Mouse (Mus musculus): ENCODE data around the gene Mrps18b. TPM values are rescaled to one million over a fixed set of nuclear protein-coding genes. Genes with fewer than 3 reads are reported as not detected.

Mrps18b gene
- polyA plus RNA-seq, 1 experiment from 2014 or later = 123 TPM

GRCm38 (mm10) chr17:35869346-35870067 is 46.7 kb downstream of the Mrps18b start:
- Histone ChIP-seq H3K27ac (peak overlapping the region; percentile 78), H3K27me3 (replicated peaks) (peaks cover 52% of the 10 kb centered on the region), H3K9me3 (replicated peaks) (peaks cover 6% of the 10 kb centered on the region; the same call in 1 of the 2 replicates), H3K36me3 (peaks cover 11% of the 10 kb centered on the region), H3K4me3 (peak overlapping the region; percentile 61), H3K4me2 (peak overlapping the region; percentile 91), H3K4me1 (peaks cover 93% of the 10 kb centered on the region), H3K9ac (peak overlapping the region; percentile 62)
- ATAC-seq = peak; percentile 22
- WGBS (ENCODE audit: insufficient replicate concordance) = 8% methylated on average over 7 of the region's 7 CpGs

GRCm38 (mm10) chr17:35868961-35869345 is 47.2 kb downstream of the Mrps18b start:
- Histone ChIP-seq H3K4me1 (peaks cover 90% of the 10 kb centered on the region), H3K27me3 (replicated peaks) (peaks cover 58% of the 10 kb centered on the region)
- 6% methylated on average over 7 of the region's 7 CpGs for WGBS (ENCODE audit: insufficient replicate concordance)

GRCm38 (mm10) chr17:35868165-35868820 is 47.9 kb downstream of the Mrps18b start:
- H3K9me3 ChIP-seq (replicated peaks) = peaks cover 6% of the 10 kb centered on the region; the same call in 1 of the 2 replicates
- peak overlapping the region; percentile 61 for H3K4me3 ChIP-seq
- WGBS (ENCODE audit: insufficient replicate concordance) = 15% methylated on average over 17 of the region's 17 CpGs
- peaks cover 7% of the 10 kb centered on the region for H3K36me3 ChIP-seq
- no peak for ATAC-seq
- H3K27ac ChIP-seq = peak overlapping the region; percentile 78
- peaks cover 64% of the 10 kb centered on the region for H3K27me3 ChIP-seq (replicated peaks)
- peak overlapping the region; percentile 91 for H3K4me2 ChIP-seq
- peak overlapping the region; percentile 62 for H3K9ac ChIP-seq
- H3K4me1 ChIP-seq = peaks cover 83% of the 10 kb centered on the region

More at GRCm38 (mm10) chr17:35868961-35869345, 47.2 kb downstream of the Mrps18b start:
- H3K36me3 ChIP-seq = peaks cover 7% of the 10 kb centered on the region
- H3K27ac ChIP-seq = peak overlapping the region; percentile 78
- H3K9me3 ChIP-seq (replicated peaks) = peaks cover 6% of the 10 kb centered on the region; the same call in 1 of the 2 replicates
- H3K9ac ChIP-seq = peak overlapping the region; percentile 62
- peak overlapping the region; percentile 91 for H3K4me2 ChIP-seq
- no peak for ATAC-seq
- H3K4me3 ChIP-seq = peak overlapping the region; percentile 61

GRCm38 (mm10) chr17:35866911-35867890 is 49.0 kb downstream of the Mrps18b start:
- Histone ChIP-seq H3K27me3 (replicated peaks) (peaks cover 70% of the 10 kb centered on the region), H3K9ac (peak overlapping the region; percentile 66), H3K4me2 (peak overlapping the region; percentile 91), H3K27ac (peak overlapping the region; percentile 78), H3K36me3 (peaks cover 7% of the 10 kb centered on the region), H3K4me1 (peaks cover 77% of the 10 kb centered on the region), H3K9me3 (replicated peaks) (peaks cover 6% of the 10 kb centered on the region; the same call in 1 of the 2 replicates), H3K4me3 (peak overlapping the region; percentile 61)
- 4% methylated on average over 26 of the region's 26 CpGs for WGBS (ENCODE audit: insufficient replicate concordance)
- ATAC-seq = no peak

- Histone ChIP-seq H3K36me3 (peaks cover 4% of the 10 kb centered on the region), H3K9me3 (replicated peaks) (peaks cover 4% of the 10 kb centered on the region; the same call in 1 of the 2 replicates), H3K9ac (peak overlapping the region; percentile 66), H3K4me2 (peak overlapping the region; percentile 91), H3K27ac (peak overlapping the region; percentile 78), H3K27me3 (replicated peaks) (peaks cover 70% of the 10 kb centered on the region), H3K4me1 (peaks cover 81% of the 10 kb centered on the region), H3K4me3 (peak overlapping the region; percentile 61)
- under 1% methylated on average over 38 of the region's 38 CpGs for WGBS (ENCODE audit: insufficient replicate concordance)
- no peak for ATAC-seq
Observed at GRCm38 (mm10) chr17:35866281-35866831, 49.8 kb downstream of the Mrps18b start.

- Histone ChIP-seq H3K4me3 (peak within 1 kb of the TSS; percentile 61), H3K4me2 (peak within 1 kb of the TSS; percentile 91), H3K4me1 (peaks cover 79% of the 10 kb centered on the region), H3K36me3 (no peaks in the 10 kb centered on the region; the same call in 1 of the 2 replicates), H3K27ac (peak within 1 kb of the TSS; percentile 78), H3K27me3 (replicated peaks) (peaks cover 70% of the 10 kb centered on the region), H3K9ac (peak within 1 kb of the TSS; percentile 66), H3K9me3 (replicated peaks) (no peaks in the 10 kb centered on the region)
- under 1% methylated on average over 48 of the region's 48 CpGs for WGBS (ENCODE audit: insufficient replicate concordance)
- no peak for ATAC-seq
Observed at GRCm38 (mm10) chr17:35865481-35866280, 50.5 kb downstream of the Mrps18b start, which contains the start of gene Ppp1r18. Gene Ppp1r18 (plus strand): TSS chr17:35865593.

- 36% methylated on average over 10 of the region's 10 CpGs for WGBS (ENCODE audit: insufficient replicate concordance)
- Histone ChIP-seq H3K4me2 (peak overlapping the region; percentile 91), H3K4me3 (peak overlapping the region; percentile 61), H3K9me3 (replicated peaks) (no peaks in the 10 kb centered on the region), H3K36me3 (no peaks in the 10 kb centered on the region; the same call in 1 of the 2 replicates), H3K27ac (peak overlapping the region; percentile 78; the same call in 1 of the 2 replicates), H3K9ac (peak overlapping the region; percentile 66; the same call in 1 of the 2 replicates), H3K27me3 (replicated peaks) (peaks cover 70% of the 10 kb centered on the region), H3K4me1 (peaks cover 79% of the 10 kb centered on the region)
- ATAC-seq = no peak
Observed at GRCm38 (mm10) chr17:35864832-35865353, 51.3 kb downstream of the Mrps18b start.

- Histone ChIP-seq H3K27ac (peak within 1 kb of the TSS; percentile 80), H3K36me3 (peaks cover 27% of the 10 kb centered on the region), H3K9ac (peak within 1 kb of the TSS; percentile 76), H3K4me2 (peak within 1 kb of the TSS; percentile 85), H3K9me3 (replicated peaks) (no peaks in the 10 kb centered on the region), H3K4me1 (peaks cover 44% of the 10 kb centered on the region), H3K27me3 (replicated peaks) (peaks cover 36% of the 10 kb centered on the region), H3K4me3 (peak within 1 kb of the TSS; percentile 73)
- peak; percentile 95 for ATAC-seq
- under 1% methylated on average over 47 of the region's 47 CpGs for WGBS (ENCODE audit: insufficient replicate concordance)
Observed at GRCm38 (mm10) chr17:35861198-35861857, 54.9 kb downstream of the Mrps18b start, which contains the start of gene Nrm. Gene Nrm (plus strand): TSS chr17:35861318.

- Histone ChIP-seq H3K36me3 (peaks cover 29% of the 10 kb centered on the region), H3K9ac (peak overlapping the region; percentile 76), H3K27me3 (replicated peaks) (peaks cover 31% of the 10 kb centered on the region), H3K27ac (peak overlapping the region; percentile 80), H3K4me1 (peaks cover 39% of the 10 kb centered on the region), H3K4me3 (peak overlapping the region; percentile 73), H3K4me2 (peak overlapping the region; percentile 85), H3K9me3 (replicated peaks) (no peaks in the 10 kb centered on the region)
- peak; percentile 50 for ATAC-seq
- WGBS (ENCODE audit: insufficient replicate concordance) = 5% methylated on average over 12 of the region's 12 CpGs
Observed at GRCm38 (mm10) chr17:35860831-35861197, 55.4 kb downstream of the Mrps18b start.
